Mouse (Mus musculus): ENCODE results near the gene Pid1.

DNA sequence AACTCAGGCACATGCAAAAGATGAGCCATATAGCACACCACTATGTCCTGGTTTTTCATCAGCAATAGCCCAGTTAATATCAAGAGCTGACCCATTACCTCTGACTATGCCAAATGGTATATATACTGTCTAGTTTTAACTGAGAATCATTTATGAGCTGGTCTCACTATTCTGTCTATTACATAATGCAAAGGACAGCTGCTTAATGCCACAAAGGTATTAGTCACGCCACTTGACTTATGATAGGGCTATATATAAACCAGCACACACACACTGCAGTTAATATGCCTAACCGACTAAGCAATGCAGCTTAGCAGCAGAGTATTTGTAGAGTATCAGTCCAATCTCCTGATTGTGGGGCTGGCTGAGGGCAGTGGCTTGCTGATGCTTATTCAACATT is 270.7 kb downstream of the Pid1 start:
- TF ChIP-seq POLR2A (IDR thresholded peaks at IDR 0.05; ENCODE audit: borderline replicate concordance, extremely low read depth, low read depth, low read length) (no peak), CTCF (IDR thresholded peaks at IDR 0.05; ENCODE audit: insufficient read depth, low read length) (no peak)

All from lung, adult 2 months (tissue).